In genomic region chr10:49365262-49365661, GRCm38 (mm10) we compare ENCODE assay signal across 17 mouse cellular contexts.
"Had no signal": no experiment of that assay in that cellular context is flagged by ENCODE, and none has a peak within 500 bp of the region (broad histone marks: within the 10 kb centered on the region; RNA-seq: fewer than 3 reads in every experiment).

No protein-coding gene starts in this region.

- H3K27ac ChIP-seq: limb, embryonic 12.5 days; limb, embryonic 15.5 days; liver, embryonic 12.5 days; liver, embryonic 15.5 days; stomach, embryonic 15.5 days had no signal

- H3K27me3 ChIP-seq: limb, embryonic 12.5 days; limb, embryonic 15.5 days; liver, embryonic 12.5 days; liver, embryonic 15.5 days; stomach, embryonic 15.5 days had no signal

- H3K4me3 ChIP-seq: limb, embryonic 12.5 days; limb, embryonic 15.5 days; liver, embryonic 12.5 days; liver, embryonic 15.5 days; stomach, embryonic 15.5 days had no signal

- H3K4me2 ChIP-seq: limb, embryonic 12.5 days; limb, embryonic 15.5 days; liver, embryonic 12.5 days; liver, embryonic 15.5 days; stomach, embryonic 15.5 days had no signal

- H3K9me3 ChIP-seq: limb, embryonic 12.5 days; limb, embryonic 15.5 days; liver, embryonic 12.5 days; liver, embryonic 15.5 days; stomach, embryonic 15.5 days had no signal

- ATAC-seq: intestine, embryonic 16.5 days; liver, embryonic 12.5 days had no signal

- H3K36me3 ChIP-seq: limb, embryonic 12.5 days; limb, embryonic 15.5 days; liver, embryonic 12.5 days; liver, embryonic 15.5 days; stomach, embryonic 15.5 days had no signal

- H3K4me1 ChIP-seq: limb, embryonic 12.5 days; limb, embryonic 15.5 days; liver, embryonic 12.5 days; liver, embryonic 15.5 days; stomach, embryonic 15.5 days had no signal

- DNase-seq: kidney, adult 18-20 months; kidney, adult 9 months; kidney, postnatal 14 days; kidney, postnatal 4 days; left cerebral cortex, postnatal 4 days; lung, adult 2 months; lung, postnatal 14 days; lung, postnatal 4 days; right cerebral cortex, postnatal 25 days; spleen, adult 18-20 months; thymus, postnatal 25 days had no signal

- H3K9ac ChIP-seq: limb, embryonic 12.5 days; limb, embryonic 15.5 days; liver, embryonic 12.5 days; liver, embryonic 15.5 days; stomach, embryonic 15.5 days had no signal
